Mouse (Mus musculus) CH12.LX (cell line): ENCODE data around the gene Eif3l. TPM values are rescaled to one million over a fixed set of nuclear protein-coding genes. Genes with fewer than 3 reads are reported as not detected.
A peak's percentile ranks its signal among the peaks of the same experiment; 100 is the strongest.

Experiments
- DNase-seq: peaks from one replicate; pipeline ENCODE4 v3.0.0-alpha.2; 2013; ENCODE audit errors: extremely low read depth
- H3K27ac ChIP-seq: 2 replicates; pipeline ENCODE4 v1.5.1; 2012; ENCODE audit warnings: low read depth, mild to moderate bottlenecking, control low read depth, moderate library complexity; ENCODE audit not compliant: insufficient read depth
- H3K27me3 ChIP-seq: replicated peaks from 2 replicates; pipeline ENCODE3; 2012; ENCODE audit warnings: inconsistent platforms
- H3K36me3 ChIP-seq, 2 experiments: replicated peaks in 1 of 2; 2 replicates each; pipeline versions ENCODE3 to v1.6.1; 2012; ENCODE audit warnings: inconsistent platforms in 1 of 2, low read length in 1 of 2, mild to moderate bottlenecking in 1 of 2, mixed read lengths in 1 of 2, moderate library complexity in 1 of 2; ENCODE audit not compliant: control insufficient read depth in 1 of 2, insufficient read depth in 1 of 2
- H3K4me1 ChIP-seq, 2 experiments: 2 replicates each; pipeline ENCODE4 v1.6.1; 2012; ENCODE audit warnings: inconsistent platforms in 1 of 2, moderate library complexity in 1 of 2; ENCODE audit not compliant: insufficient read depth in 2 of 2, control insufficient read depth in 1 of 2
- H3K4me2 ChIP-seq: 2 replicates; pipeline ENCODE4 v1.6.1; 2012; ENCODE audit warnings: low read depth, mild to moderate bottlenecking, control low read depth; ENCODE audit not compliant: poor library complexity, insufficient read depth, severe bottlenecking
- H3K4me3 ChIP-seq, 3 experiments: fragments of 150-350 bp in 1 of 3; sonication (generic) in 1 of 3; replicated peaks in 1 of 3; 2 replicates each; pipeline versions ENCODE3 to v1.5.1; 2011 to 2012; ENCODE audit warnings: low read depth in 2 of 3, low read length in 2 of 3, mild to moderate bottlenecking in 2 of 3, moderate library complexity in 2 of 3, control low read depth in 1 of 3, improper control_type of control experiment in 1 of 3, inconsistent platforms in 1 of 3, mixed read lengths in 1 of 3; ENCODE audit not compliant: poor library complexity in 1 of 3
- H3K79me2 ChIP-seq: replicated peaks from 2 replicates; pipeline ENCODE4 v1.6.1; 2012; ENCODE audit warnings: mild to moderate bottlenecking, moderate library complexity; ENCODE audit not compliant: control insufficient read depth, poor library complexity, insufficient read depth, severe bottlenecking; ENCODE audit errors: extremely low read depth
- H3K9ac ChIP-seq: 2 replicates; pipeline ENCODE4 v1.6.1; 2012; ENCODE audit warnings: low read depth, mild to moderate bottlenecking, control low read depth, moderate library complexity; ENCODE audit not compliant: insufficient read depth
- H3K9me3 ChIP-seq: replicated peaks from 2 replicates; pipeline ENCODE3; 2012; ENCODE audit warnings: low read length, inconsistent platforms, mixed read lengths
- BHLHE40 ChIP-seq: IDR thresholded peaks from 2 replicates; pipeline ENCODE4 v1.6.1; 2011; ENCODE audit warnings: mild to moderate bottlenecking, low read depth, low read length, improper control_type of control experiment
- CHD2 ChIP-seq: IDR thresholded peaks from 2 replicates; pipeline ENCODE4 v1.6.1; 2011; ENCODE audit warnings: low read length, improper control_type of control experiment
- CTCF ChIP-seq, 2 experiments: IDR thresholded peaks in 1 of 2; conservative IDR thresholded peaks in 1 of 2; 2 replicates each; pipeline ENCODE4 v1.5.1; 2011 to 2012; ENCODE audit warnings: low read depth in 2 of 2, low read length in 2 of 2, improper control_type of control experiment in 1 of 2, inconsistent platforms in 1 of 2, mild to moderate bottlenecking in 1 of 2, moderate library complexity in 1 of 2
- E2F4 ChIP-seq: IDR thresholded peaks from 2 replicates; pipeline ENCODE4 v1.6.1; 2011; ENCODE audit warnings: low read depth, low read length, improper control_type of control experiment; ENCODE audit not compliant: insufficient replicate concordance
- ELF1 ChIP-seq: IDR thresholded peaks from 2 replicates; pipeline ENCODE4 v1.6.1; 2014; ENCODE audit warnings: low read depth, mild to moderate bottlenecking, inconsistent platforms, low read length, improper control_type of control experiment
- ETS1 ChIP-seq: conservative IDR thresholded peaks from 2 replicates; pipeline ENCODE4 v1.6.1; 2012; ENCODE audit warnings: low read depth, mild to moderate bottlenecking, inconsistent platforms, low read length, improper control_type of control experiment, moderate library complexity
- GABPA ChIP-seq: IDR thresholded peaks from 2 replicates; pipeline ENCODE4 v1.6.1; 2012; ENCODE audit warnings: low read depth, low read length, improper control_type of control experiment, inconsistent platforms; ENCODE audit not compliant: insufficient replicate concordance
- IRF4 ChIP-seq: IDR thresholded peaks from 2 replicates; pipeline ENCODE4 v1.6.1; 2014; ENCODE audit warnings: low read depth, mild to moderate bottlenecking, inconsistent platforms, low read length, improper control_type of control experiment
- JUND ChIP-seq: conservative IDR thresholded peaks from 2 replicates; pipeline ENCODE4 v1.6.1; 2011; ENCODE audit warnings: low read depth, low read length, improper control_type of control experiment
- KAT2A ChIP-seq: IDR thresholded peaks from 2 replicates; pipeline ENCODE4 v1.6.1; 2012; ENCODE audit warnings: low read length, improper control_type of control experiment, inconsistent platforms; ENCODE audit not compliant: insufficient replicate concordance
- MAX ChIP-seq: IDR thresholded peaks from 2 replicates; pipeline ENCODE4 v1.6.1; 2011; ENCODE audit warnings: low read length, improper control_type of control experiment
- MXI1 ChIP-seq: IDR thresholded peaks from 2 replicates; pipeline ENCODE4 v1.6.1; 2011; ENCODE audit warnings: mild to moderate bottlenecking, low read depth, low read length, improper control_type of control experiment
- MYC ChIP-seq: IDR thresholded peaks from 2 replicates; pipeline ENCODE4 v1.6.1; 2011; ENCODE audit warnings: low read depth, mild to moderate bottlenecking, improper control_type of control experiment, low read length
- NELFE ChIP-seq: IDR thresholded peaks from 2 replicates; pipeline ENCODE4 v1.6.1; 2011; ENCODE audit warnings: low read depth, low read length, improper control_type of control experiment
- NRF1 ChIP-seq: IDR thresholded peaks from 2 replicates; pipeline ENCODE4 v1.6.1; 2014; ENCODE audit warnings: low read depth, mild to moderate bottlenecking, inconsistent platforms, low read length, improper control_type of control experiment, moderate library complexity
- PAX5 ChIP-seq: IDR thresholded peaks from 2 replicates; pipeline ENCODE4 v1.6.1; 2012; ENCODE audit warnings: low read length, inconsistent platforms, mixed read lengths
- POLR2A ChIP-seq: IDR thresholded peaks from 2 replicates; pipeline ENCODE4 v1.6.1; 2011; ENCODE audit warnings: low read depth, mild to moderate bottlenecking, improper control_type of control experiment, low read length
- RAD21 ChIP-seq: IDR thresholded peaks from 2 replicates; pipeline ENCODE4 v1.6.1; 2011; ENCODE audit warnings: low read depth, mild to moderate bottlenecking, low read length, improper control_type of control experiment, moderate library complexity
- RCOR1 ChIP-seq: conservative IDR thresholded peaks from 2 replicates; pipeline ENCODE4 v1.6.1; 2012; ENCODE audit warnings: low read depth, mild to moderate bottlenecking, inconsistent platforms, low read length, improper control_type of control experiment
- SIN3A ChIP-seq: IDR thresholded peaks from 2 replicates; pipeline ENCODE4 v1.6.1; 2012; ENCODE audit warnings: low read length, improper control_type of control experiment, inconsistent platforms
- SMC3 ChIP-seq: IDR thresholded peaks from 2 replicates; pipeline ENCODE4 v1.6.1; 2011; ENCODE audit warnings: low read depth, low read length, improper control_type of control experiment
- TBP ChIP-seq: conservative IDR thresholded peaks from 2 replicates; pipeline ENCODE4 v1.6.1; 2011; ENCODE audit warnings: low read depth, low read length, improper control_type of control experiment
- TCF12 ChIP-seq: IDR thresholded peaks from 2 replicates; pipeline ENCODE4 v1.6.1; 2014; ENCODE audit warnings: low read depth, mild to moderate bottlenecking, inconsistent platforms, low read length, improper control_type of control experiment
- UBTF ChIP-seq: IDR thresholded peaks from 2 replicates; pipeline ENCODE4 v1.6.1; 2012; ENCODE audit warnings: low read depth, mild to moderate bottlenecking, inconsistent platforms, low read length, improper control_type of control experiment, moderate library complexity
- USF1 ChIP-seq: IDR thresholded peaks from 2 replicates; pipeline ENCODE4 v1.6.1; 2014; ENCODE audit warnings: low read depth, mild to moderate bottlenecking, inconsistent platforms, low read length, improper control_type of control experiment
- USF2 ChIP-seq: conservative IDR thresholded peaks from 2 replicates; pipeline ENCODE4 v1.6.1; 2011; ENCODE audit warnings: low read depth, low read length, improper control_type of control experiment
- ZC3H11A ChIP-seq: IDR thresholded peaks from 2 replicates; pipeline ENCODE4 v1.6.1; 2012; ENCODE audit warnings: low read depth, mild to moderate bottlenecking, inconsistent platforms, low read length, improper control_type of control experiment
- ZKSCAN1 ChIP-seq: IDR thresholded peaks from 2 replicates; pipeline ENCODE4 v1.6.1; 2012; ENCODE audit warnings: low read depth, inconsistent platforms, low read length, improper control_type of control experiment, borderline replicate concordance
- ZMIZ1 ChIP-seq: IDR thresholded peaks from 2 replicates; pipeline ENCODE4 v1.6.1; 2012; ENCODE audit warnings: low read depth, mild to moderate bottlenecking, inconsistent platforms, low read length, improper control_type of control experiment
- ZNF384 ChIP-seq: IDR thresholded peaks from 2 replicates; pipeline ENCODE4 v1.6.1; 2012; ENCODE audit warnings: low read depth, low read length, improper control_type of control experiment, inconsistent platforms
- dilution Hi-C: fragments of 300-500 bp; cut with MboI; formaldehyde crosslinking; loops from 2 replicates; pipeline ENCODE4 v1.14.3; 2020; ENCODE audit warnings: low sequenced_read_pairs; ENCODE audit not compliant: extremely low pct_unique_long_range_greater_than_20kb, extremely low pct_ligation_motif_present
- in situ Hi-C: fragments of 300-500 bp; cut with MboI; formaldehyde crosslinking; loops from 3 replicates; pipeline ENCODE4 v1.14.3; 2019; ENCODE audit warnings: low sequenced_read_pairs, low pct_ligation_motif_present, low pct_unique_long_range_greater_than_20kb, mixed read lengths
- polyA plus RNA-seq: library from polyadenylated mRNA; unstranded; fragments of >175 nt; gene quantifications from 2 replicates; pipeline ENCODE4 v1.2.1, GENCODE M21; 2012; ENCODE audit warnings: low read depth; ENCODE audit not compliant: insufficient read length
- total RNA-seq, 2 experiments: library from RNA; depleted of rRNA; stranded (reverse); fragments of 300-350 nt in 1 of 2; fragments of >200 nt in 1 of 2; gene quantifications; 2 replicates each; pipeline ENCODE4 v1.2.3; 2012 to 2014

Gene Eif3l
- total and polyA plus RNA-seq, 3 experiments: 303 to 379 (median 323) TPM

DNA sequence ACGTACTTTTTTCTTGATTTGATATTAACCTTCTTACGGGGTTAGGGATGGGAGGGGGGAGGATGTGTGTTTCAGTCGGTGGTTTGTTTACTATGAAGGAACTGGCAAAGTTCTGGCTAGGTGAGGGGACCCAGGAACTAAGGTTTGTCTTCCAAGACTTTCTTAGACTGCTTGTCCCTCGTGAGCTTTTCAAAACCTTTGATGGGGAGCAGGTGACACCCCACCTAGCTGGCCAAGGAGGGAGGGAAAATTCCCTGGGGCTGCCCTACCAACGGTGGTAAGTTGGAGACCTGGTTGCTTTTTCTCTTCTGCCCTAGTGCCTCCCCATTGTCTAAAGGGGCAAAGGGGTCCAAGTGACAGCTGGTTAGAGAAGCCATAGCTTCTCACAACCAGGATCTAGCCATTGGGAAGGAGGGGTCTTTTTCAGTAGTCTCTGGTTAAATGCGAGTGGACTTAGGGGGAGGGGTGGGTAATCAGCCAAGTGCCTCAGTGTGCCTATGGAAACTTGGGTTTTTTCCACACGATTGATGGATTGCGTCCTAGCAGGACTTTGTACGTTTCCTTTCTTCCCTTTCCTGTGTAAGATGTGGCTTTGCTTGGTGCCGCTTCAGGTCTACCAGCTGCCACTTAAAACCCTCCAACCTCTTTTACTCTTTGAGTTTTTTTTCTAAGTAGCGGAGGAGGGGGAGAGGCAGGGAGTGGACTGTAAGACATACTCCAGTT is 45.3 kb upstream of the Eif3l start (continued):
- TF ChIP-seq ZNF384: no peak; the same call in 1 of the 2 replicates
- TF ChIP-seq UBTF: 0 out of 2 replicates have a peak, but pooled peaks have one; percentile 17
- no peak for TF ChIP-seq KAT2A
- 0 out of 2 replicates have a peak, but pooled peaks have one; percentile 6 for TF ChIP-seq BHLHE40
- TF ChIP-seq TCF12: no peak
- TF ChIP-seq RAD21: no peak
- no peak for TF ChIP-seq ELF1
- no peak for TF ChIP-seq ETS1
- no peak for TF ChIP-seq SMC3
- TF ChIP-seq RCOR1: no peak
- no peak for TF ChIP-seq TBP
- TF ChIP-seq JUND: no peak
- no peak for TF ChIP-seq ZC3H11A
- TF ChIP-seq GABPA: no peak
- no peak for TF ChIP-seq IRF4
- no peak for TF ChIP-seq MYC

- in situ Hi-C loops: no loop called here
Measured at GRCm38 (mm10) chr15:79030551-79031435, 44.2 kb upstream of the Eif3l start.

More at GRCm38 (mm10) chr15:79030551-79031435, 44.2 kb upstream of the Eif3l start:
- DNase-seq: peak; percentile 74
- Histone ChIP-seq H3K9ac (peak overlapping the region; percentile 81), H3K79me2 (no peaks in the 10 kb centered on the region), H3K27ac (no peak overlapping the region), H3K27me3 (peaks cover 86% of the 10 kb centered on the region), H3K4me3 (peak overlapping the region; percentile 46 to 78 (median 48))
- TF ChIP-seq MYC (peak; percentile 28; the same call in 1 of the 2 replicates), SIN3A (peak; percentile 68), NELFE (peak; percentile 62; the same call in 1 of the 2 replicates), ZMIZ1 (peak; percentile 55), RCOR1 (no peak), SMC3 (no peak), CTCF (conservative IDR thresholded peaks at IDR 0.05 in 1 of 2, IDR thresholded peaks at IDR 0.05 in 1 of 2; ENCODE audit: low read depth in 2 of 2, low read length in 2 of 2) (no peak), USF1 (peak; percentile 96), USF2 (peak; percentile 95), MAX (peak; percentile 92), KAT2A (no peak), BHLHE40 (peak; percentile 90), PAX5 (no peak), E2F4 (peak; percentile 53; the same call in 1 of the 2 replicates), ZKSCAN1 (no peak), CHD2 (peak; percentile 19; the same call in 1 of the 2 replicates), NRF1 (no peak), MXI1 (peak; percentile 83), POLR2A (peak; percentile 86), TCF12 (peak; percentile 57; the same call in 1 of the 2 replicates), RAD21 (no peak)
- TF ChIP-seq, all 38 proteins: peak for 13
- peaks cover 0 to 28% of the 10 kb centered on the region in 2 experiments; a peak in 2 of 4 replicates for H3K4me1 ChIP-seq
- peaks cover 9% of the 10 kb centered on the region for H3K9me3 ChIP-seq
- dilution Hi-C loops: no loop called here
- H3K4me2 ChIP-seq: peak overlapping the region; percentile 97
- peaks cover 0 to 7% of the 10 kb centered on the region in 2 experiments for H3K36me3 ChIP-seq
